Mouse (Mus musculus) liver, adult 2 months (tissue): Measurements from ENCODE around the gene Cdhr3.

ENCODE experiments used
- CTCF ChIP-seq: fragments of 200-500 bp; IDR thresholded peaks from 2 replicates; pipeline ENCODE4 v1.5.1; 2011; ENCODE audit warnings: low read depth, low read length, control low read depth
- POLR2A ChIP-seq: fragments of 200-500 bp; IDR thresholded peaks from 2 replicates; pipeline ENCODE4 v1.6.1; 2011; ENCODE audit warnings: low read length, control low read depth; ENCODE audit not compliant: insufficient read depth; ENCODE audit errors: extremely low read depth

DNA sequence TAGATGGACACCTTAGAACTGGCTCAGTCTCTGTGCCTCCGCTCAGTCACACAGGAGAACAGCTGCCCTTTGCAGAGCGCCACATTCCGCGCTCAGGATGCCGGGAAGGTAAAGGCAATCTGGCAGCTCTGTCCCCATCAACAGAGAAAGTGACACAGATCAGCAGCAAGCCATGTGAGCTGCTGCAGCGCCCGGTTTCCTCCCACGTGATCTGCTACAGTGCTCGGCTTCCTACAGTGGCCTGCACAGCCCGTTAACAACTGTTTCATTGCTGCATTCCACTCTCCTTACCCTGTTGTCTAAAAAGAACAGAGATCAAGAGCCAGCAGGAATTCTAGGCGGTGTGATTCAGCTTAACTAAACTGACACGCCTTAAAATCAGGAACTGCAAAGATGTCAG lies 102.9 kb downstream of the Cdhr3 start:
- TF ChIP-seq CTCF (no peak), POLR2A (no peak)
